Mouse (Mus musculus) fibroblast of lung, adult 2 months (primary cell): ENCODE measurements at regions not wholly inside any gene's neighbourhood (a gene's known extent, or its start where the extent isn't known, plus 50 kb on each side); places are given as distances from the start of the nearest gene placed in this dataset.

Source experiments
- DNase-seq: peaks from one replicate; pipeline ENCODE4 v3.0.0-alpha.2; 2011; ENCODE audit warnings: low read depth

DNA sequence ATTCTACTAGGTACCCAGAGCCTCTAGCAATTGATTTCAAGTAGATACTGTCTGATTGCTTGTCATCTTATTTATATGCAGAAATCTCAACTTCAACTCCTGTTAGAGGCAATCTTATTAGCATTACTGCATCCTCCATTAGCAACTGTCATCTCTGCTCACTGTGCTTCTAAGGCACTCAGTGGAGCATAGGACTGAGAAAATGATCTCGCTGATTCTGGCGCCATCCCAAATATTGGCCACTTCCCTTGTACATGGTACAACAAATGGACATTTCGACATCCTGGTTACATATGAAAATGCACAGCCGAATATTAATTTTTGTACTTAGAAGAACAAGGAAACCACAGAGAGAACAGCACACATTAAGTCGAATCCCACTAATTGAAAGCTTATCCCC is 329.7 kb upstream of the G2e3 start:
- DNase-seq, result no peak

- no peak for DNase-seq
Measured at GRCm38 (mm10) chr12:51016081-51016480, 331.8 kb upstream of the G2e3 start.

DNA sequence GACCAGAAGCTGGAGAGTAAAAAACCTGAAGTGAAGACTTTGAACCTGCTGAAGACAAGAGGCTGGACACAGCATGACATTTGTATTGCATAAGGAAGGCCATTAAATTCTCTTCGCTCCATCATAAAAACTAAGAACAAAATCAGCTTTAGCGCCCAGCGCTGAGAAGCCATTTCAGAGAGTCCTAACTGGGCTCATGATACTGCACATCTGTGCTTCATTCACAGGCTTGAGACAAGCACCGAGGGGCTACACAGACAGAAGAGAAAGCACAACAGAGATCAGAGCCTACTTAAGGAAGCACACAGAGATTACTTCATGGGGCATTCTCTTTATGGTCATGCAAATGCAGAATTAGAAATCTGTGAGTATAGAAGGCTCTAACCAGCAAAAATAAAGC is 338.2 kb upstream of the G2e3 start:
- DNase-seq, result no peak

DNA sequence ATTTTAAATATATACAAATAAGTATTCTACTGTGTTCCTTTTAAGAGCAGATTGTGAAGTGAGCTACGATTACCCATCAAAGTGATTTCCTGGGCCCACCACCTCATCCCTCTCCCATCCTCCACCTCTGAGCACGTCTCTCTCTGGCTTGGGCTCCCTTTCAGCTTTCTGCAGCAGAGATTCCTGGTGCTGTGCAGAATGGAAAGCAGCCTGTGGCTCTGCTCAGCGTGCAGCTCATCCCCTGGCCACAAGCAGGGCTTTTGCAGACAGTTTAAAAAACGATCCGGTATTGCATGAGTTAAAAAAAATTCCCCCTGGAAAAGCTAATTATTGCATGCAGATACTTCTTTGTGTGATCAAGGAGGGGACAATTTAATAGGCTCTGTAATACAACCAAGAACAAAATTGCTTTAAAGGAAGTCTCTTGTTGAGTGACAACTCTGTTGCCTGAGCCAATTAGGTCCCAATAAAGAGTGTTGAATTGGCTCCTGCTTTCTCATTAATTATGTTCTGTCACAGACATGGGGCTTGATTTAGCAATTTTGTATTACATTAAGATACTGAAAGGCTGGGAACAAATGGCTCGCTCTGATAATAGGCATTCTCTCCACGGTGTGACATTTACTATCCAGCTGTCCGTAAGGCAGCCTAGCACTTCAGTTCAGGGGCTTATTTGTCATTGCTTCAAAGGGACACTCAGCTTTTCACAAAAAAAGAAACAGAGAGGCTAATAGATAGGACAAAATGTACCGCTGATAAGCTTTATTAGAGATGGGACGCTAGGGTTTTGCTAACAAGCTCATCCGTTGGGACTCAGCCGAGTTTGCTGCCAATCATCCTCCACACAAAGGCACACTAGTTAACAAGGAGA is 345.9 kb upstream of the G2e3 start:
- DNase-seq, result no peak

DNA sequence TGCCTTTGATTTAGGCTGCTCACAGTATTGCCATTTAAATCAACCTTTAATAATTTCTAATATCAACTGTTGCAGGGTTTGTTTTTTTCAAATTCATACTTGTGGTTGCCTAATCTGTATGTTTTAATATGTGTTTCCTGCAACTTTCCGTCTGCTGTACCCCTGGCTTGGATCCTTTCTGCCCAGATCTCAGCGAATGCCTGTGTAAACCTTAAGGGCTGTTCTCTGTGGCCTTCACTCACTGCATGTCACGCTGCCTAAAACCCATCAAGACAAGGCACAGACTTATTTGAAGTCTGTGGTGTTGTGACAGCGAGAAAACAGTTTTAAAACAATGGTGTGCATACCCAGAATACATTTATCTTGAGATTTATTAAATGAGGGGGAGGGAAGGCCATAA is 346.8 kb upstream of the G2e3 start:
- DNase-seq, result no peak

DNA sequence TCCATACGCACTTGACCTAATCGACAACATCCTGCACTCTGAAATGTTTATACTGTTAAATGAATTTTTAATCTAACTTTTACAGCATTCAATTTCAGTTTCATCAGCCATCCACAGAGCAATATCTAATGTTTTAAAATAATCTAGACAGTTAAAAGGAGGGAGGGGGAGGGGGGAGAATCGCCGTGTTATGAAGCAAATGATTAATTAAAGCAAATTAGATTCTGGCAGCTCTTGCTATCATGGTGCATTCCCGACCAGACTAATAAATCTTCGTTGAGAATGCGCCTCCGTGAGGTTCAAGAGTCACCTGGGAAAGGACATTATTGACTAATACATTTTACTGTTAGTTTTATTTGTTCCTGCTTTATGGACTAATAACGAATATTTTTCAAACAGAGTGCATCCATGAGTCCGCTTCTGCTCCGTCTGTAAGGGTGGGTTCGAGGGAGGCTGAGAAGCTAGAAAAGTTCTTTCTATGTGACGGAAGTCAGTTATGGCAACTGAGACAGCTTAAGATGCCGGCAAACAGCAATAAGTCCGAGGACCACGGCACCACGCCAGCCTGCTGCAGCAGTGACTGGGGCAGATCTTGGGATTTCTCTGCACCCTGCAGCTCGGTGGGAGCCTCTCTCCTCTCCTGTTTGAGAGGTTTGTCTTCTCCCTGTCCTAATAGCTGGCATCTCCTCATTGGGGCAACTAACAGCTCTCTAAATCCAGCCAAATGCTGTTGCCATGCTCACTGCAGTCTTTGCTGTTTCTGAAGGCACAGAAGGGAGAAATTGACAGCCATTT is 347.4 kb upstream of the G2e3 start:
- DNase-seq, result no peak

DNA sequence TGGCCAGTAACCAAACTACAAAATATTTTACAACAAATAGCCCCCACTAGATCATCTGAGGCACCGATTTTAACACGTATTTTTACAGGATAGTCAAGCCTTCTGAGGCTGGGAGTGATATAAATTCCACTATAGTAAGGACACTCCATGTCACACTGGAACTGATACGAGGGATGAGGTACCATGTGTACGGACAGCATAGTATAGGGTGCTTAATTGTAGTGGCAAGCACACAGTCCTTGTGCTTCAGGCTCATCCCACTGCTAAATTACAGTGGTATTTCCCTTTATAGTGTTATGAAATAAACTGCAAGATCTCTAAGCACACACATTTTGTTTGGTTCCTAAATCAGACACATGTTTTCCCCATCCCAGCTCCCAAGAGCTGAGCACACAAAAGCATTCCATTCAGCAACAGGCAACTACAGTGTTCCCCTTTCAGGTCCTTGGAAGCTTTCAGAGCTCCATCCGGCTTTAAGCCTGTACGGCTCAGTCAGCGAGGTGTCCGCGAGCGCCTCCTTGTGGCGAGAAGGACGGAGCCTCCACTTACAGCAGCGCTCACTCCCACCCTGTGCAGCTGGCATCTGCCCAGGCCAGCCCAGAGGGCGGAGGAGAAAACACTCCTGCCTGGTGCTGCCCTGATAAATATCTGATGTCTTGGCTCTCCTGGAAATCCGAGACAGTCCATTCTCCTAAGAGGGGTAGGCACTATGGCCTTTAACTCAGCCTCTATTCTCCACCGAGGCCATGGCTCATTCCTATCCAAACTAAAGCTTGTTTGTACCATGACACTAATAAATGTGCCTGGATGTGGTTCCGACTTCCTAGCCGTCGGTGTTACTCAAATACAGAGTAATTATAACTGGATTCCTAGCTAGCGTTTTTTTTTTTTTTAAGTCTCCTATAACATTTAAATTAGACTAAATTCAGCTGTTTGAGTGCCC is 348.3 kb upstream of the G2e3 start:
- peak; percentile 24 for DNase-seq

DNA sequence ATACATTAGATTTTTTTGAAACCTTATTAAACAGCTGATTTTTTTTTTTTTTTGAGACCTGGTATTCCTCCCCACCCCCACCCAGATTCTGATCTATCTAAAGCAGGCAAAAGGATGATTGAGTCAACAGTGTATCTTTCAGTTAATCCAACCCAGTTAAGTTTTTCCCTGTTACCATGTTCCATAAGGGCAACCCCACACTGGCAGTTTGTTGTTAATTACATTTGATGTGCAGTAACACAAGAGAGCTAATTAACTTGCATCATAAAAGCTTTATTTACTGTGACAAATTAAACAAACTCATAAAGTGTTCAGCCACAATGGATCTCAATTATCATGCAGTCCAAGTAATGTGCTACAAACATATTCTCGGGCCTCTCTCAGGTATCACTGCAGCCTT is 346.8 kb upstream of the Prkd1 start:
- DNase-seq, result no peak

DNA sequence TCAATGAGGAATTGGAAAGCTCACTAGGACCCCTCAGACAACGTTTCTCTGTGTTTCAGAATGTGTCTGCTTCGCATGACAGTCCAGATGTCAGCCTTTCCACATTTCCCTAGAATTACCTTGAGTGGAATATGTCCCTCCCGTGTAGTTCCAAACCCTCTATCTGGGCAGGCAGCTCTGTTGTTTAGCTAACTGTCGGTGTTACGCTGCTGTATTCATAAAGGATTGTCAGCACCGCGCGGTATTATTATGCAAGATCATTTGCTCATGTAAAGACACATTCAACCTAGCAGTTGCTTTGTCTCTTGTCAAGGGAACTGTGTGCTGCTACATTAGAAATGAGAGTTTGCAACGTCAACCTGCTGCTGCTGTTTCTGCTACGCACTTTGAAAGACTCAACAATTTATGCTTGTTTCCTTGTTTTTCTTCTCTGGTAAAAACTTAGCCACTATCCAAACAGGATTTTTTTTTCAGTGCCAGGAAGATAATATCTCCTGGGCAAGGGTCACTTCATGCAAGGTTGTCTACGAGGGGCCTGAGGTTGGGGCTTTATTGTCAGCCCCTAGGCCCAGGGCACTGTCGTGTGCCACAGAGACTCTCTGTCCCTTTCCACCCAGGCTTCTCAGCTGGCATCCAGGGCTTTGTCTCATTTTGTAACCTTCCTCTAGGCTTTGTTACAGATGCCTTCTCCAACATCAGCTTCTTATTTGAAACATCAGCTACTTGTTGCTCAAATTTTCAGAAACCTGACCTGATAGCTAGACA is 340.8 kb upstream of the Prkd1 start:
- no peak for DNase-seq

DNA sequence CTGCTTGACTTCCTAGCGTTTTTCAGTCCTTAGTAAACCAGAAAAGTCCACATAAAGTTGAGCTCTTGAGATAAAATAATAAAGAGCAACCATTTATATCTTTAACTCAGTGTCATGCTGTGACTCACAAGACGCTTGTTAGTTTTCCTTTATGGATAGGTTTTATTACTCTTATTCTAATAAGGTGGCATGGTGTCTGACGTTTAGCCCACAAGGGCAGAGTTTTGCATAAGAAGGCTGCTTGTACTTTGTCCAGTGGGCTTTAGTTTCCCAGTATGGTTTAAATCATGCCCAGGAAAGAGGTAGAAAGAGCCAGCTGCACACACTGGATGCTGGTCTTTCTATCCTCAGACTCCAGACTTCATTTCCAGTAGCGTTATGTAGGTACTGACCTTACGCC is 332.4 kb upstream of the Prkd1 start:
- DNase-seq, result no peak

DNA sequence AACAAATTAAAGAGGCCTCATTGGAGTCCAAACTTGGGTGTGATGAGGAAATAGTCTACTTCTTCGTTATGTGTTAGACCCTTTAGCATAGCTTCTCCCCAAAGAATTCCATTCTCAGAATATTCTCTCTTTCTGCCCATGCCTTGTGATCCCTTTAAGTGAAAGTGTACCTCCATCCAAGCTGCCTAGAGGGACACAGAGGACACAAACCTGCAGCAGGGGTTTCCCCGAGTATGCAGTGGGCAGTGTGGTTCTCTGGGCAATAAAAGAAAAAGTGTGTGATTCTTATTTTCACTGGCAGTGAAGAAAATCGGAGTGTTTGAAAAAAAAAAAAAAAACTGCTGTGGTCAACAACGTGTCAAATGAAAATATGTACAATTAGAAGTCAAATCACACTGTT is 331.9 kb upstream of the Prkd1 start:
- no peak for DNase-seq

DNA sequence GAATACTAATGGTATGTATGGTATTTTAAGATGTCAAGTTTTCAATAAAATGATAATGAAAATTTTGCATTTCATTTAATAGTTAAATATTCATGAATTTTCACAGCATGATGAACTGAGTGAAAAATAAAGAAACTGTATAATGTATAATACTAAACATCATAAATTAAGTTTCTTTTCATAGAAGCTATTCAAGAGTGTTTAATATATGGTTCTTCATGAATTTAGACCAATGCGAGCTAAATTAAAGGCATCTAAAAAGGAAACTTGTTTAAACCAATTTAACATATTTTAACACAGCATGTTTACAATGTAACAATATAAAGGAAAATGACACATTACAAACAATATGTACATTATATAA is 321.8 kb upstream of the Prkd1 start:
- no peak for DNase-seq

- no peak for DNase-seq
Measured at GRCm38 (mm10) chr12:50969887-50970758, 321.2 kb upstream of the Prkd1 start.

DNA sequence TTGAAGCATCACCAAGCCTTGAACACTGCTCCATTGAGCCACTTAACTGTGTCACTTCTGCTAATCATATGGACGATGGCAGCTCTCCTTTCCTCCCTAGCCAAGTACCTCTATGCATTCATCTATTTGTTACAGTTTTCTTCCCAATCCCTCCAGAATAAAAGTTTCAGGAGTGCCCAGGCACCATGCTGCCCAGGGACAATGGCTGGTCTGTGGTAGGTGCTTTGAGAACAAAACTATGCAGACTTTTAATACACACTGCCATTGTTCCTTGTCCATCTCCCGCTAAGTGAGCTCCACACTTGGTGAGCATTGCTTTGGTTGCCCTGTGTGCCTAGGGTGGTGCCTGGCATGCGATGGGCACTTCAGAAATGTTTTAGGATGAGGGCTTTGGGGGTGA is 320.5 kb upstream of the Prkd1 start:
- no peak for DNase-seq

GRCm38 (mm10) chr12:50967168-50967810 is 318.4 kb upstream of the Prkd1 start:
- DNase-seq, result no peak

DNA sequence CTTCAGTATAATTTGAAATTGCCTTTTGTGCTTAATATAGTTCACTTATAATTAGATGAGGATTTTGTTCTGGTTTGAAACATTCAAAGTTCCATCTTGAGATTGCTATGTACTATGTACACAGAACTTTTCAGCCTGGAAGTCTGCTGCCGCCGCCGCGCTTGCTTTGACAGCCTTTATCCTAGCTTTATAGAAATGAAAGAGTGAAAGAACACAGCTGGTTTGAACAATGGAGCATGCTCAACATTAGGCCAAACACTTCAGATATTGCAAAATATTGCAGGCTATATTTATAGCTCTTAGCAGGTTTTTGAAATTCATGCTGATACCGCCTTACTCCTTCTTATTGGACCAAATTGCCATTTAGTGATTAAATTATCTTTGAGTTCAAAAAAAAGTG is 305.1 kb upstream of the Prkd1 start:
- DNase-seq, result no peak

DNA sequence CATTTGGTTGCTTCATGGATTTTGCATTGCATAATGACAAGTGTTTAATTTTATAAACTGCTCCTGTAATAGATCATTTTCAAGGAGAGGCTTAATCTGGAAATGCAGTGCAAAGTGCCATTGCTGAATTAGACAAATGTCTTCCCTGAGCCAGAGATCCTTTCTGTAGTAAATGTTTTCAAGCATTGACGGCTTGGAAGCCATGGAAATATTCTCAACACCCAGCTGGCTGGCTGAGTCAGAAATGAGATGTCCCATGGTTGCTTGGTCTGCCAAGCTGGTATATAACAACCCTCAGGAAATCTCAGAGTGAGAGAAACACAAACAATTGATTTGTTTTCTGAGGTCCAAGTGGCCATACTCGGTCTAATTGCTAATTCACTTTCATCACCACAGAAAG is 298.1 kb upstream of the Prkd1 start:
- DNase-seq, result no peak

- peak; percentile 32 for DNase-seq
Measured at GRCm38 (mm10) chr12:50943741-50944521, 295.0 kb upstream of the Prkd1 start.

GRCm38 (mm10) chr12:50943340-50943739 is 294.4 kb upstream of the Prkd1 start:
- DNase-seq, result no peak
